Mouse (Mus musculus): ENCODE data around the gene Dnajc16. TPM values are rescaled to one million over a fixed set of nuclear protein-coding genes. Genes with fewer than 3 reads are reported as not detected.

The Dnajc16 gene
- total RNA-seq (2021), result 10 to 100 TPM; 45.3 to 45.4 TPM
- long read RNA-seq, experiment 1, full-length matches to known transcripts, result 13 of 25 reads
- long read RNA-seq, experiment 1, partial matches to known transcripts, result 1 of 25 reads
- long read RNA-seq, experiment 1, other reads (novel, unspliced or antisense), result 11 of 25 reads
- long read RNA-seq, experiment 2, full-length matches to known transcripts, result 25 of 43 reads
- long read RNA-seq, experiment 2, partial matches to known transcripts, result 7 of 43 reads
- long read RNA-seq, experiment 2, other reads (novel, unspliced or antisense), result 11 of 43 reads

DNA sequence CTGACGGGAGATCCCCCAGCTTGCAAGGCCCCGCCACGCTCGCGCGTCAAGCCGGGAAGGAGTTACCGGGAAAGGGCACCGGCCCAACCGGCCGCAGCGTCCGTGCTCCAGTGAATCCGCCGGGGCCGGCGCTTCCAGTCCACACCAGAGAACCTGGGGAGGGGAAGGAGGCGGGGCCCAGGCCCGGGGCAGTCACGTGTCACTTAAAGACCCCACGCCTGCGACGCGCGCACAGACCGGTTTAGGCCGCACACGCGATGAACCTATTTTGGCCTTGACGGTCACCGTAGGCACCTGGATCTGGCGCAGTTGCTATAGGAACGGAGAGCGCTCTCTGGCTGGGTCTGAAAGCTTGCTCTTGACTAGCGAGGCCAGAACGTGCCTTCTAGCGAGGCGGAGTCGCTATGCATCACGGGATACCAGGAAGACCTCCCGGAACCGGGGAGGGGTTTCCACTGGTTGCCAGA, at the start of gene Dnajc16:
Gene Dnajc16, minus strand, starts transcription at position 408 of the 467 bp plus-strand sequence.
- peak; percentile 22 for TF ChIP-seq CTCF (conservative IDR thresholded peaks at IDR 0.05)
- DNase-seq (ENCODE audit: low spot score in 2 of 2), result peak; percentile 96 to 98
- Histone ChIP-seq H3K4me3 (peak within 1 kb of the TSS; percentile 78), H3K27ac (peak within 1 kb of the TSS; percentile 96)

DNA sequence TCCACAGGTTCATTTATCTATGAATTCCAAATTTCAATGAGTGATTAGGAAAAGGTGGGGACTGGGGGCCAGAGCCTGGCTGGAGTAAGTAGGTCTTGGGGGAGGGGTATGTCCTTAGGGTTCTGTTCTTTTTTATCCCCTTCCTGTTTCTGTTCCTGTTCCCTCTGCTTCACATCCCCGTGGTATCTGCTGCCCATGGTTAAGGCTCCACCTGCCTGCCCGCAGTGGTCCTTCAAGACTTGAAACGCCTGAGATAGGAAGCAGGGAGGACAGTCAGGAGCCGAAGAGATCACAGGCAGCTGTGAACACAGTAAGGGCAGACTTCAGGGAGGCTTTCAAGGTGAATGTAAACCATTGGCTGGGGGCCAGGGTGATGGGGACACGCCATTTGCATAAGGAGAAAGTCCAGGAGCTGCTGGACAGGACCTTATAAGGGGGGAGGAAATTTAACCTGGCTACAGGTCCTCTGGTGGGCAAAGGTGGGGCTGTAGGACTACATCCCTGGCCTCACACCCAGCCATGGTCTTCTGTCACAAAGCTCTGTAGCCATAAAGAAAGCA, 43.9 kb upstream of the Dnajc16 start:
- DNase-seq (ENCODE audit: low spot score in 2 of 2), result no peak
- Histone ChIP-seq H3K27ac (no peak overlapping the region), H3K4me3 (no peak overlapping the region)
- no peak for TF ChIP-seq CTCF (conservative IDR thresholded peaks at IDR 0.05)

DNA sequence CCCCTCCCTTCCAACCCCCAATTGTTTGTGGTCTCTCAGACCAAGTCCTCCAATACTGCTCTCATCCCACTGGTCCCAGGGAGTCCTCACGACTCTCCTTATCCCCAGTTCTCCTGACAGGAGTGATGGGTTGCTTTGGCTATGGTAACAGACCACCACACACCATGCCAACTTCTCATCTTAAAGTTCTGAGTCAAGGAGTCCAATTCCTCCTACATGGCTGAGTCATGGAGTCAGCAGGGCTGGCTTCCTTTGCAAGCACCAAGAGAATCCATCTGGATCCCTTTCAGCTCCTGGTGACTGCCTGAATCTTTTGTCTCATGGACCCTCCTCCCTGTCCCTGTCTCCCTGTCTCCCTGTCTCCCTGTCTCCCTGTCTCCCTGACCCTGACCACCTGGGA, 43.2 kb upstream of the Dnajc16 start:
- Histone ChIP-seq H3K27ac (no peak overlapping the region), H3K4me3 (no peak overlapping the region)
- peak in 1 of 2 experiments; percentile 46 for DNase-seq (ENCODE audit: low spot score in 2 of 2)
- no peak for TF ChIP-seq CTCF (conservative IDR thresholded peaks at IDR 0.05)

DNA sequence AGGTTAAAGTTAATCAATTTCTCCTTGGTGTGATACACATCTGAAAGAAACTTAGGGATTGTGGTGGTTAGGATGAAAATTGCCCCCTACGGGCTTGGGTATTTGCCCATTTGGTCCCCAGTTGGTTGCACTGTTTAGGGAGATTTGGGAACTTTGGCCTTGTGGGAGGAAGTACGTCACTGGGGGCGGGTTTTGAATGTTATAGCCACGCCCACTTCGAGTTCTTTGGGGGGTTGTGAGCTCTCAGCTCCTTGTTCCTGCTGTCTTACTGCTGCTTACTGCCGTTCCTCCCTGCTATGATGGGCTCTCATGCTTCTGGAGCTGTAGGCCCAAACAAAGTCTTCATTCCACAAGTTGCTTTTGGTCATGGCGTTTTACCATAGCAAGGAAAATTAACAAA, 40.6 kb upstream of the Dnajc16 start:
- DNase-seq (ENCODE audit: low spot score in 2 of 2), result no peak
- TF ChIP-seq CTCF (conservative IDR thresholded peaks at IDR 0.05), result no peak
- Histone ChIP-seq H3K4me3 (no peak overlapping the region), H3K27ac (no peak overlapping the region)

DNA sequence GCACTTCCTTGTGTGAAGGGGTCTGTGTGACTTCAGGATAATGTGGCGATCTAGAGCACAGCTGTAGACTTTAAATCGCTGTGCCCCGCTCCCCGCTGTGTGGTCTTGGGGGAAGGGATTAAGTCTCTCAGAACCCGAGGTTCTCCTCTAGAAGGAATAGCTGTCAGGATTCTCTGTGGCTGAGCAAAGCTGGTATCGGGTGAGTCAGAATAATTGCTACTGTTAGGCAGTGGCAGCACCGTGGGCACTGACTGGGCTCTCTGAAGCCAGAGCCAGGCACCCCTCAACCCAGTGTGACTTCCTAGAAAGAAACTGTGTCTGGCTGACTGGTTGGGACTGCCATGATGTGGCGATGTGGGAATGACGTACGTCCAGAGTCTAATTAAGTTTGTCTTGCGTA, 39.6 kb upstream of the Dnajc16 start:
- no peak for TF ChIP-seq CTCF (conservative IDR thresholded peaks at IDR 0.05)
- no peak overlapping the region for H3K4me3 ChIP-seq
- no peak for DNase-seq (ENCODE audit: low spot score in 2 of 2)
- no peak overlapping the region for H3K27ac ChIP-seq

DNA sequence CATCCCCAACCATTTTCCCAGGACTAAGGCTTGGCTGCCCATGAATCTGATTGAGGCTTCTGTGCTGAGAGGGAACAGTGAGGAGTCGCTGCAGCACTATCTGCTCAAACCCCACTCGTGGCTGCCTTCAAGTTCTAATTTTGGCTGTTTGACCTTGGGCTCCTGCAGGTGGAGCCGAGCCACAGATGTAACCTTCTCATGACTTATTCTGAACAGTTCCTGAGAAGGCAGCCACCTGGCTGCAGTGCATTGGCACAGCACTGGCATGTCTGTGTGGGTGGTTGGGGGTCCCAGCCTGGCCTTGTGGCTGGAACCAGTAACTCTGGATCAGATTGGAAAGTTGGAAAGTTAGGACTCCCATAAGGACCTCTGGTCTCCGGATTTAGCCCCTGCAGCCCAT, 37.4 kb upstream of the Dnajc16 start:
- no peak overlapping the region for H3K27ac ChIP-seq
- no peak for TF ChIP-seq CTCF (conservative IDR thresholded peaks at IDR 0.05)
- no peak overlapping the region for H3K4me3 ChIP-seq
- DNase-seq (ENCODE audit: low spot score in 2 of 2), result no peak

DNA sequence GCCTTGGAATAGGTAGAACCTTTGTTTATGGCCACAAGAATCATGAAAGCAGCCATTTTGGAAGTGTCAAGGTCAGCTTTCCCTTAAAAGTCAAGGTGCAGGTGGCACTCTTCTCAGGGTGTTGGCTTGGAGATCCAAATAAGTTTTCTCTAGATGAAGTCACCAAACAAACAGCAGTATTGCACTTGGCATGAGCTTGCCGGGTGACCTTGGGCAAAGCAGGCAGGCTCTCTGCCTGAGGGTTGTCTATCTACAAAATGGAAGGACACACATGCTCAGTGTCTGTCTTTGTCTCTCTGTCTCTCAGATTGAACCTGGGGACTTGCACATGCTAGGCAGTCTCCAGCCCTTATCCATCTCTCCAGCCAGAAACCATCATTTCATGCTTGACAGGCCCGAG, 36.7 kb upstream of the Dnajc16 start:
- DNase-seq (ENCODE audit: low spot score in 2 of 2), result no peak
- no peak for TF ChIP-seq CTCF (conservative IDR thresholded peaks at IDR 0.05)

DNA sequence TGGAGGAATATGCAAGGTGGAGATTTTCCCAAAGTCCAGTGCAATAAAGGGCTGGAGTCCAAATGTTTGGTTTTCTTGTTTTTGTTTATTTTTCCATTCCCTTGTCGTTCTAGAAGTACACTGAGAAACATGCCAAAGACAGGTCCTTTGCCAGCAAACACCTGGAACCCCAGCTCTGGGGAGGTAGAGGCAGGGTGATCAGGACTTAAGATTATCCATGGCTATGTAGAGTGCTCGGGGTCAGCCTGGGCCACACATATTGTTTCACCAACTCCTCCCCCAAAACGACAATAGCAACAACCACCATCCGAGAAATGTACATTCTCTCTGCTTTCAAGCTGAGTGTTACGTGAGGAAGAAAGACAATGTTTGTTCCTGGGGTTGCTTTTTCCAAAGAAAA, 35.3 kb upstream of the Dnajc16 start, which contains the start of gene Cela2a:
Gene Cela2a, minus strand, starts transcription at position 101 of the 400 bp plus-strand sequence.
- no peak for DNase-seq (ENCODE audit: low spot score in 2 of 2)
- no peak for TF ChIP-seq CTCF (conservative IDR thresholded peaks at IDR 0.05)
- no peak within 1 kb of the TSS for H3K4me3 ChIP-seq
- no peak within 1 kb of the TSS for H3K27ac ChIP-seq

More for the DNA sequence above, 36.7 kb upstream of the Dnajc16 start:
- Histone ChIP-seq H3K27ac (no peak overlapping the region), H3K4me3 (no peak overlapping the region)

DNA sequence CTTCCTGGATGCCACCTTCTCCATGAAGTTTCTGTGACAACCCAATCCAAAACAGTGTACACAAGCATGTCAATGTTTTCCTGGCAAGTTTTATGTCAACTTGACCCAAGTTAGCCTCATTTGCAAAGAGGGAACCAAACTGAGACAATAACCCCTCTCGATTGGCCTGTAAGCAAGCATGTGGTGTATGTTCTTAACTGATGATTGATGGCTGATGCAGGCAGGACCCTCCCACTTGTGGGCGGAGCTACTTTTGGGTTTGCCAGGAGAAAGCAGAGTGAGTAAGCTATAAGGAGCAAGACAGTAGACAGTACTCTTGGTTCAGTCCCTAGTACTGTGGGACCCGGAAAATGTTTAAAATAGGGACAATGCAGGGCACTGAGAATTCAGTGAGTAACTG, 32.2 kb upstream of the Dnajc16 start:
- TF ChIP-seq CTCF (conservative IDR thresholded peaks at IDR 0.05), result no peak
- no peak overlapping the region for H3K27ac ChIP-seq
- H3K4me3 ChIP-seq, result no peak overlapping the region
- no peak for DNase-seq (ENCODE audit: low spot score in 2 of 2)

DNA sequence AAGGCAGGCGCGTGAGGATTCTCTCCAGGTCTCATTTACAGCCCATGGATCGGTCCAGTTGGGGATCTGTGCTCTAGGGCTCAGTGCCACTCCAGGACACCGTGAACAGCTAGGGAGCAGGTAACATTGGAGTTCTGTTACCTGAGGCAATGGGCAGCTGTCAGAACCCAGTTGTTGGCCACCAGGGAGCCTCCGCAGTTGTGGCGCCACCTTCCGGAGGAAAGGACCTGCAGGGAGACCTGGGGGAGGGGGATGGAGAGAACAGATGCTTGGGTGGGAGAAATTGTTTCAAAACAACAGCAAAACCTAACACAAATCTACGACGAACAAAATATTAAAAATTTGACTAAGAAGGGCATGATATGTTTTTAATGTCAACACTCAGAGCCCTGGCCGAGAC, 31.4 kb upstream of the Dnajc16 start:
- no peak overlapping the region for H3K27ac ChIP-seq
- no peak overlapping the region for H3K4me3 ChIP-seq
- peak; percentile 58 for TF ChIP-seq CTCF (conservative IDR thresholded peaks at IDR 0.05)
- no peak for DNase-seq (ENCODE audit: low spot score in 2 of 2)

DNA sequence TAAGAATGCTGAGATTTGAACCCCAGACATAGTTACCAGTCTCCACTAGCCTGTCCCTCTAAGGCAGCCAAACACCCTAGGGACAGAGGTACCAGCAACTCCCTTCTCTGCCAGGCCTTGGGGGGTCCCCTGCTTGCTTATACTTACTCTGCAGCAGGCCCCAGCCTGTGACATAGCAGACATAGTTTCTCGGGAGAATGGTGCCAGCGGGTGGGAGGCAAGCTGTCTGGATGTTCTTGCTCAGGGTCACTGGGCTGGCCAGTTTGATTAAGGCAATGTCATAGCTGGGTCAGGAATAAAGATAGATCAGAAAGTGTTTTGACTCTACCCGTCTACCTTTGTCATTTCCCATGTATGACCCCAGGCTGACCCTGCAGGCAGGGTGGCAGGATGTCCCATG, 30.4 kb upstream of the Dnajc16 start:
- Histone ChIP-seq H3K4me3 (no peak overlapping the region), H3K27ac (no peak overlapping the region)
- TF ChIP-seq CTCF (conservative IDR thresholded peaks at IDR 0.05), result no peak
- no peak for DNase-seq (ENCODE audit: low spot score in 2 of 2)

DNA sequence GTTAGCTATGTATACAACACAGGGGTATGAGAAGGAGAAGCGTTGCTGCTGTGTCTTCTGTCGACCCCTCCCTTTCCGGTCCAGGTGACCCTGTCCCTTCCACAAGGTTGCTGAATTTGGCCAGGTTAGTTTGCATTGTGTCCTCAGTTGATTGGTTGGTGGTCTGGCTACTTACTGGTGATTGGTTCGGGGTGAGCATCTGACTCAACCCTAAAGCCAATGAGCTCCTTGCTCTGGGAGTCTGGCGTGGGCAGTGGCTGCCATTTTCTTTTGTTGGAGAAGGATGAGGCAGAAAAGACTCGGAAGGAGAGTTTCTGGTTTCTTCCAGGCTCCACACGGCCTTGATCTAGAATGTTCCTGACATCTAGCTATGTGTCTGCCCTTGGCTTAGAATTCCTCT, 28.6 kb upstream of the Dnajc16 start:
- H3K4me3 ChIP-seq, result no peak overlapping the region
- no peak overlapping the region for H3K27ac ChIP-seq
- no peak for TF ChIP-seq CTCF (conservative IDR thresholded peaks at IDR 0.05)
- DNase-seq (ENCODE audit: low spot score in 2 of 2), result no peak

DNA sequence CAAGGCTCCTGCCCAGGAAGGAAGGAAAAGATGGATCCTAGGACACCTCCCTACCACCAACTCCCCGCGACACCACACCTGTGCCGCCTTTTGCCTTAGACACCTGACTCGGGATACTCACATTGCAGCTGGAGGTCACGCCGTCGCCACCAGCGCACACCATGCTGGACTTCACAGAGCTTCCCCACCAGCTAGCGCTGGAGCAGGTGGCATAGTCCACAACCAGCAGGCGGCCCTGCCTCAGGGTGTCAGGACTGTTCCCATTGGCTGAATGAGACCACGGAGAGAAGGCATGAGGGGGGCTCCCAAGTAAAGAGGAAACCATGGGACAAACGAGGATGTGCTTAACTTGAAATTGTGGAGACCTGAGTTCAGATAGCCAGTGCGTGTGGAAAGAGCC, 28.1 kb upstream of the Dnajc16 start:
- Histone ChIP-seq H3K4me3 (no peak overlapping the region), H3K27ac (no peak overlapping the region)
- no peak for TF ChIP-seq CTCF (conservative IDR thresholded peaks at IDR 0.05)
- no peak for DNase-seq (ENCODE audit: low spot score in 2 of 2)

DNA sequence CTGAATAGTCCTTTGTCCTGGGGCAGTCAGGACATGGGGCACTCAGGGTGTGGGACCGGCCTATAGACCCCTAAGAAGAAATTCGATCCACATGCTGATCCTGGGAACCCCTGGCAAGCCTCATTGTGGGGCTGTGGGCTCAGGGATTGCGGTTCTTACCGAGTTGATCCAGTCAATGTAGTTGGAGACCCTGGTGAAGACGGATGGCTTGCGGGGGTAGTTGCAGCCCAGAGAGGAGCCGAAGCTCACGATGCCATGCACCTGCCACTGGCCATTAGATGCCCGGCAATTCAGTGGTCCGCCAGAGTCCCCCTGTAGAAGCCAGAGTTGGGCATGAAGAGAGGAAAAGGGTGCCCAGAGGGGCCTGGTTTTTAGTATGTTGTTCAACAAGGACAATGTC, 27.0 kb upstream of the Dnajc16 start:
- DNase-seq (ENCODE audit: low spot score in 2 of 2), result no peak
- no peak overlapping the region for H3K4me3 ChIP-seq
- peak overlapping the region; percentile 77; the same call in 1 of the 2 replicates for H3K27ac ChIP-seq
- TF ChIP-seq CTCF (conservative IDR thresholded peaks at IDR 0.05), result no peak
